Mouse (Mus musculus): Measurements from ENCODE around the gene Snx9.

GRCm38 (mm10) chr17:5976221-5977055 is 135.3 kb downstream of the Snx9 start:
- no peak for TF ChIP-seq CTCF (IDR thresholded peaks at IDR 0.05; ENCODE audit: extremely low read depth, insufficient read depth, low read length)
- TF ChIP-seq POLR2A (IDR thresholded peaks at IDR 0.05; ENCODE audit: extremely low read depth, insufficient read depth, low read length), result peak; percentile 60
